14 mouse cellular contexts compared by ENCODE assay signal in genomic region chr3:38229686-38230085, GRCm38 (mm10).
"Had no signal": no experiment of that assay in that cellular context is flagged by ENCODE, and none has a peak within 500 bp of the region (broad histone marks: within the 10 kb centered on the region; RNA-seq: fewer than 3 reads in every experiment).

No protein-coding gene starts in this region.

- H3K27ac ChIP-seq: layer of hippocampus, adult 2 months; limb, embryonic 12.5 days; liver, embryonic 14.5 days; midbrain, embryonic 15.5 days; neural tube, embryonic 12.5 days had no signal

- H3K36me3 ChIP-seq: limb, embryonic 12.5 days; midbrain, embryonic 15.5 days; neural tube, embryonic 12.5 days had no signal

- H3K4me3 ChIP-seq: layer of hippocampus, adult 2 months; limb, embryonic 12.5 days; midbrain, embryonic 15.5 days; neural tube, embryonic 12.5 days had no signal

- H3K27me3 ChIP-seq: limb, embryonic 12.5 days; midbrain, embryonic 15.5 days; neural tube, embryonic 12.5 days had no signal

- H3K9ac ChIP-seq: limb, embryonic 12.5 days; liver, embryonic 14.5 days; midbrain, embryonic 15.5 days; neural tube, embryonic 12.5 days had no signal

- ATAC-seq: lung, postnatal 0 days; midbrain, embryonic 15.5 days had no signal

- DNase-seq: kidney, adult 18-20 months; kidney, postnatal 10 days; kidney, postnatal 4 days; lung, adult 2 months; lung, postnatal 36 days; right cerebral cortex, postnatal 4 days; spleen, adult 18-20 months; thymus, postnatal 36 days had no signal

- H3K9me3 ChIP-seq: limb, embryonic 12.5 days; midbrain, embryonic 15.5 days; neural tube, embryonic 12.5 days had no signal

- H3K4me2 ChIP-seq: limb, embryonic 12.5 days; midbrain, embryonic 15.5 days; neural tube, embryonic 12.5 days had no signal
